Mouse (Mus musculus) liver, adult 2 months (tissue): ENCODE measurements around the gene Apbb2. TPM values are rescaled to one million over a fixed set of nuclear protein-coding genes. Genes with fewer than 3 reads are reported as not detected.

Experiments used
- DNase-seq: peaks from one replicate; pipeline ENCODE4 v3.0.0-alpha.2; 2011; ENCODE audit warnings: low read depth, low spot score; ENCODE audit errors: extremely low read depth
- H3K27ac ChIP-seq: fragments of 200-500 bp; replicated peaks from 2 replicates; pipeline ENCODE4 v1.5.1; 2012; ENCODE audit warnings: low read depth, mild to moderate bottlenecking, control low read depth, inconsistent platforms, low read length; ENCODE audit not compliant: insufficient read depth
- H3K27me3 ChIP-seq: fragments of 200-500 bp; 2 replicates; pipeline ENCODE4 v1.6.1; 2012; ENCODE audit warnings: mild to moderate bottlenecking, moderate library complexity, low read length, inconsistent platforms; ENCODE audit not compliant: control insufficient read depth, insufficient read depth
- H3K36me3 ChIP-seq: fragments of 200-500 bp; 2 replicates; pipeline ENCODE4 v1.6.1; 2012; ENCODE audit warnings: low read length, inconsistent platforms; ENCODE audit not compliant: control insufficient read depth, insufficient read depth
- H3K4me1 ChIP-seq: fragments of 200-500 bp; 2 replicates; pipeline ENCODE4 v1.6.1; 2011; ENCODE audit warnings: low read length; ENCODE audit not compliant: control insufficient read depth, insufficient read depth
- H3K4me3 ChIP-seq: fragments of 200-500 bp; 2 replicates; pipeline ENCODE4 v1.5.1; 2011; ENCODE audit warnings: low read depth, mild to moderate bottlenecking, control low read depth, low read length, moderate library complexity; ENCODE audit not compliant: insufficient read depth
- H3K79me2 ChIP-seq: fragments of 200-500 bp; 2 replicates; pipeline ENCODE4 v1.6.1; 2012; ENCODE audit warnings: inconsistent platforms, mild to moderate bottlenecking, low read length, moderate library complexity; ENCODE audit not compliant: control insufficient read depth, insufficient read depth
- H3K9ac ChIP-seq: fragments of 200-500 bp; 2 replicates; pipeline ENCODE4 v1.6.1; 2012; ENCODE audit warnings: low read depth, mild to moderate bottlenecking, control low read depth, inconsistent platforms, low read length
- CTCF ChIP-seq: fragments of 200-500 bp; IDR thresholded peaks from 2 replicates; pipeline ENCODE4 v1.5.1; 2011; ENCODE audit warnings: low read depth, low read length, control low read depth
- POLR2A ChIP-seq: fragments of 200-500 bp; IDR thresholded peaks from 2 replicates; pipeline ENCODE4 v1.6.1; 2011; ENCODE audit warnings: low read length, control low read depth; ENCODE audit not compliant: insufficient read depth; ENCODE audit errors: extremely low read depth
- WGBS: fragments of 180-500 bp; shearing (Covaris S2); methylation state at CpG from one replicate; pipeline ENCODE4 v1.1.7; 2018; 5-methylcytosine and 5-hydroxymethylcytosine counted together
- polyA plus RNA-seq: library from polyadenylated mRNA; depleted of rRNA; stranded (reverse); fragments of >200 nt; gene quantifications from 2 replicates; pipeline ENCODE4 v1.2.3, GENCODE M21; 2012
- total RNA-seq: library from RNA; depleted of rRNA; stranded (reverse); fragments of >200 nt; gene quantifications from 2 replicates; pipeline ENCODE4 v1.2.3, GENCODE M21; 2014

The Apbb2 gene
- total and polyA plus RNA-seq, 2 experiments: 1.4 to 5.3 TPM

GRCm38 (mm10) chr5:66583019-66583406 lies 35.6 kb downstream of the Apbb2 start:
- H3K9ac ChIP-seq: no peak overlapping the region
- H3K4me1 ChIP-seq: no peaks in the 10 kb centered on the region
- H3K79me2 ChIP-seq: peaks cover 13% of the 10 kb centered on the region; the same call in 1 of the 2 replicates
- DNase-seq: no peak
- H3K27me3 ChIP-seq: no peaks in the 10 kb centered on the region
- no peaks in the 10 kb centered on the region for H3K36me3 ChIP-seq
- 85% methylated on average over 4 of the region's 4 CpGs for WGBS
- no peak overlapping the region for H3K27ac ChIP-seq
- H3K4me3 ChIP-seq: no peak overlapping the region
- TF ChIP-seq CTCF: no peak
- TF ChIP-seq POLR2A: no peak

GRCm38 (mm10) chr5:66582281-66583018 lies 36.1 kb downstream of the Apbb2 start:
- WGBS: 74% methylated on average over 17 of the region's 17 CpGs
- no peak for TF ChIP-seq CTCF
- no peak for TF ChIP-seq POLR2A

GRCm38 (mm10) chr5:66579066-66579465 lies 39.5 kb downstream of the Apbb2 start:
- no peaks in the 10 kb centered on the region for H3K27me3 ChIP-seq
- no peak overlapping the region for H3K9ac ChIP-seq
- H3K36me3 ChIP-seq: no peaks in the 10 kb centered on the region
- H3K4me3 ChIP-seq: no peak overlapping the region
- no peak for DNase-seq
- 63% methylated on average over 4 of the region's 4 CpGs for WGBS
- no peaks in the 10 kb centered on the region for H3K4me1 ChIP-seq
- no peak for TF ChIP-seq POLR2A
- TF ChIP-seq CTCF: no peak
- H3K27ac ChIP-seq: no peak overlapping the region
- peaks cover 7% of the 10 kb centered on the region; the same call in 1 of the 2 replicates for H3K79me2 ChIP-seq

More at GRCm38 (mm10) chr5:66582281-66583018, 36.1 kb downstream of the Apbb2 start:
- no peak overlapping the region for H3K9ac ChIP-seq
- no peak overlapping the region for H3K4me3 ChIP-seq
- no peaks in the 10 kb centered on the region for H3K36me3 ChIP-seq
- no peaks in the 10 kb centered on the region for H3K4me1 ChIP-seq
- no peaks in the 10 kb centered on the region for H3K27me3 ChIP-seq
- H3K79me2 ChIP-seq: peaks cover 13% of the 10 kb centered on the region; the same call in 1 of the 2 replicates
- peak; percentile 64 for DNase-seq
- no peak overlapping the region for H3K27ac ChIP-seq

DNA sequence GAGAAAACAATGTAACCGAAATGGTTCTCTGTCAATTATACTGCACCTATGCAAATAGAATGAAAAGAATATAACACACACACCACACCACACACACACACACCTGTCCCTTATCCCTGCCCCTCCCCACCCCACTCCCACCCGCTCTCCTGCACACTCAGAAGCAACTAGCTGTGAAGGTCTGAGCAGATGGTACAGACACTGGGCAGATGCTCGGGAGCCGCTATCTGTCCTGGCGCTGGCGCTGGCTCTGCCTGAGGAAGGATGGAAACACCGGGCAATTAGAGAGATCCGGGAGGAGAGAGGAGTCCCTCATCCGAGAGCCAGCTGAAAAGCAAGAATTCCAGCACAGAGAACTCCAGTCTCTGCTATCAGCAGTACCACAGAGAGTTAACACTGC lies 42.3 kb downstream of the Apbb2 start:
- H3K27ac ChIP-seq: no peak overlapping the region
- no peak for DNase-seq
- no peak for TF ChIP-seq CTCF
- WGBS: 74% methylated on average over 9 of the region's 9 CpGs
- peaks cover 13% of the 10 kb centered on the region; the same call in 1 of the 2 replicates for H3K79me2 ChIP-seq
- H3K9ac ChIP-seq: no peak overlapping the region
- no peaks in the 10 kb centered on the region for H3K27me3 ChIP-seq
- peaks cover 4% of the 10 kb centered on the region; the same call in 1 of the 2 replicates for H3K4me1 ChIP-seq
- no peaks in the 10 kb centered on the region for H3K36me3 ChIP-seq
- H3K4me3 ChIP-seq: no peak overlapping the region

- Histone ChIP-seq H3K27me3 (no peaks in the 10 kb centered on the region), H3K4me1 (peaks cover 4% of the 10 kb centered on the region; the same call in 1 of the 2 replicates), H3K9ac (no peak overlapping the region), H3K36me3 (no peaks in the 10 kb centered on the region), H3K4me3 (no peak overlapping the region), H3K27ac (no peak overlapping the region), H3K79me2 (peaks cover 14% of the 10 kb centered on the region; the same call in 1 of the 2 replicates)
- 89% methylated on average over 13 of the region's 13 CpGs for WGBS
- DNase-seq: no peak
- no peak for TF ChIP-seq CTCF
- TF ChIP-seq POLR2A: no peak
These were observed 43.4 kb downstream of the Apbb2 start for GRCm38 (mm10) chr5:66575148-66575547.

GRCm38 (mm10) chr5:66573266-66573665 lies 45.3 kb downstream of the Apbb2 start:
- no peak overlapping the region for H3K27ac ChIP-seq
- no peak for TF ChIP-seq CTCF
- no peak for TF ChIP-seq POLR2A

More at GRCm38 (mm10) chr5:66573266-66573665, 45.3 kb downstream of the Apbb2 start:
- no peak overlapping the region for H3K9ac ChIP-seq
- peaks cover 20% of the 10 kb centered on the region; the same call in 1 of the 2 replicates for H3K79me2 ChIP-seq
- no peaks in the 10 kb centered on the region for H3K27me3 ChIP-seq
- WGBS: 75% methylated on average over 4 of the region's 4 CpGs
- H3K36me3 ChIP-seq: no peaks in the 10 kb centered on the region
- no peak overlapping the region for H3K4me3 ChIP-seq
- no peak for DNase-seq
- H3K4me1 ChIP-seq: peaks cover 5% of the 10 kb centered on the region
